ENCODE assay signal across 14 mouse cellular contexts in genomic region chr10:116750895-116751294, GRCm38 (mm10).
A peak's percentile ranks its signal among the peaks of the same experiment; 100 is the strongest.
DNase-seq lines count a peak whose midpoint lies in the region; ATAC-seq lines count a peak whose summit lies in the region.
"Had no signal": no experiment of that assay in that cellular context is flagged by ENCODE, and none has a peak within 500 bp of the region (broad histone marks: within the 10 kb centered on the region; RNA-seq: fewer than 3 reads in every experiment).

No protein-coding gene starts in this region.

- no peaks in the 10 kb centered on the region for H3K36me3 ChIP-seq in heart, embryonic 10.5 days
- H3K36me3 ChIP-seq in heart, embryonic 11.5 days (ENCODE audit: control insufficient read depth, insufficient read depth, low read length), result no peaks in the 10 kb centered on the region
- H3K36me3 ChIP-seq: hindbrain, embryonic 15.5 days had no signal

- H3K4me1 ChIP-seq in heart, embryonic 10.5 days, result peaks cover 25% of the 10 kb centered on the region
- H3K4me1 ChIP-seq in heart, embryonic 11.5 days (ENCODE audit: control insufficient read depth, insufficient read depth, low read length), result peaks cover 16% of the 10 kb centered on the region

- no peak overlapping the region for H3K27ac ChIP-seq in heart, embryonic 10.5 days
- H3K27ac ChIP-seq in heart, embryonic 11.5 days (ENCODE audit: low read depth, low read length), result no peak overlapping the region
- H3K27ac ChIP-seq: hindbrain, embryonic 15.5 days; left cerebral cortex, adult 2 months; liver, embryonic 14.5 days had no signal

- ATAC-seq in heart, embryonic 11.5 days (replicated peaks; ENCODE audit: insufficient number of reproducible peaks, low FRiP score, low TSS enrichment), result 0 out of 2 replicates have a peak, but pooled peaks have one; percentile 22

- peaks cover 3% of the 10 kb centered on the region; the same call in 1 of the 2 replicates for H3K27me3 ChIP-seq in heart, embryonic 10.5 days (ENCODE audit: insufficient read depth, poor library complexity, severe bottlenecking)
- no peaks in the 10 kb centered on the region for H3K27me3 ChIP-seq in heart, embryonic 11.5 days (ENCODE audit: control insufficient read depth, insufficient read depth, low read length)
- H3K27me3 ChIP-seq: hindbrain, embryonic 15.5 days had no signal

- H3K4me2 ChIP-seq in heart, embryonic 11.5 days, result peak overlapping the region; percentile 20
- H3K4me2 ChIP-seq: hindbrain, embryonic 15.5 days; midbrain, embryonic 11.5 days had no signal

- no peak overlapping the region; the same call in 1 of the 2 replicates for H3K4me3 ChIP-seq in heart, embryonic 10.5 days
- H3K4me3 ChIP-seq in heart, embryonic 11.5 days (ENCODE audit: low read depth, low read length), result no peak overlapping the region
- H3K4me3 ChIP-seq: hindbrain, embryonic 15.5 days; left cerebral cortex, adult 2 months had no signal

- 33% methylated on average over 14 of the region's 14 CpGs for WGBS in heart, embryonic 10.5 days
- 33% methylated on average over 14 of the region's 14 CpGs for WGBS in heart, embryonic 11.5 days (ENCODE audit: insufficient replicate concordance)

- H3K9me3 ChIP-seq in heart, embryonic 10.5 days, result no peaks in the 10 kb centered on the region
- no peaks in the 10 kb centered on the region for H3K9me3 ChIP-seq in heart, embryonic 11.5 days (replicated peaks; ENCODE audit: control insufficient read depth, low read length)
- H3K9me3 ChIP-seq: hindbrain, embryonic 15.5 days had no signal

- H3K9ac ChIP-seq in heart, embryonic 11.5 days (ENCODE audit: low read depth, low read length), result no peak overlapping the region
- H3K9ac ChIP-seq: hindbrain, embryonic 15.5 days; liver, embryonic 14.5 days had no signal

- peak; percentile 97 for DNase-seq in heart, adult 11 months
- no peak for DNase-seq in heart, embryonic 10.5 days (ENCODE audit: low spot score)
- DNase-seq in kidney, postnatal 10 days, result peak; percentile 22
- DNase-seq in lung, postnatal 14 days, result peak; percentile 12
- no peak for DNase-seq in layer of hippocampus, postnatal 36 days
- DNase-seq in layer of hippocampus, adult 11-12 months (ENCODE audit: low spot score), result no peak
- DNase-seq in embryo, embryonic 10 days (ENCODE audit: low spot score), result no peak
- DNase-seq: gastrocnemius, postnatal 10 days; retina, postnatal 1 day had no signal

Comparison
In these comparisons a context has a peak if more than half of its experiments do, and no peak if none do; other contexts are left out.
1. DNase-seq: peak in heart, adult 11 months (single experiment), kidney, postnatal 10 days (single experiment) and lung, postnatal 14 days (single experiment); none in heart, embryonic 10.5 days (single experiment), layer of hippocampus, postnatal 36 days (0 of 2), layer of hippocampus, adult 11-12 months (single experiment) and embryo, embryonic 10 days (single experiment).